8 mouse cellular contexts compared by ENCODE assay signal in genomic region chr2:127584436-127584858, GRCm38 (mm10). TPM values are rescaled to one million over a fixed set of nuclear protein-coding genes. Genes with fewer than 3 reads are reported as not detected.
DNase-seq lines count a peak whose midpoint lies in the region; ATAC-seq lines count a peak whose summit lies in the region.

No protein-coding gene starts in this region.

- no peak overlapping the region for H3K27ac ChIP-seq in forebrain, embryonic 14.5 days (ENCODE audit: low read depth, low read length)
- H3K27ac ChIP-seq in neural tube, embryonic 15.5 days (replicated peaks) = peak overlapping the region; percentile 48

- H3K4me1 ChIP-seq in forebrain, embryonic 14.5 days (ENCODE audit: control insufficient read depth, insufficient read depth, low read length) = peaks cover 20% of the 10 kb centered on the region
- peaks cover 37% of the 10 kb centered on the region for H3K4me1 ChIP-seq in neural tube, embryonic 15.5 days

- under 1% methylated on average over 24 of the region's 24 CpGs for WGBS in forebrain, embryonic 14.5 days
- 0% methylated on average over 24 of the region's 24 CpGs for WGBS in neural tube, embryonic 15.5 days

- intact Hi-C loops in heart, postnatal 14 days (cut with DNase I) = no loop called here

- peak; percentile 99 for DNase-seq in ES-CJ7 (ENCODE audit: low read depth, low spot score)
- peak; percentile 95 for DNase-seq in cerebellum, adult 11 months
- peak; percentile 97 for DNase-seq in forebrain, embryonic 14.5 days (ENCODE audit: low spot score)
- DNase-seq in heart, postnatal 14 days = peak; percentile 90 to 92
- peak; percentile 94 for DNase-seq in layer of hippocampus, adult 11-12 months (ENCODE audit: low spot score)
- DNase-seq in lung, adult 18-20 months = peak; percentile 95
- peak; percentile 91 for DNase-seq in testis, postnatal 14 days (ENCODE audit: low spot score)

- no peaks in the 10 kb centered on the region for H3K27me3 ChIP-seq in forebrain, embryonic 14.5 days (replicated peaks; ENCODE audit: control insufficient read depth, insufficient read depth, low read length)
- H3K27me3 ChIP-seq in neural tube, embryonic 15.5 days (replicated peaks) = no peaks in the 10 kb centered on the region

- H3K4me3 ChIP-seq in forebrain, embryonic 14.5 days (ENCODE audit: low read depth, low read length) = peak overlapping the region; percentile 62
- H3K4me3 ChIP-seq in neural tube, embryonic 15.5 days (replicated peaks) = peak overlapping the region; percentile 63

- H3K9me3 ChIP-seq in forebrain, embryonic 14.5 days (replicated peaks; ENCODE audit: control insufficient read depth, low read length) = no peaks in the 10 kb centered on the region
- no peaks in the 10 kb centered on the region for H3K9me3 ChIP-seq in neural tube, embryonic 15.5 days (replicated peaks)

- H3K36me3 ChIP-seq in forebrain, embryonic 14.5 days (ENCODE audit: control insufficient read depth, insufficient read depth, low read length) = peaks cover 7% of the 10 kb centered on the region
- peaks cover 13% of the 10 kb centered on the region for H3K36me3 ChIP-seq in neural tube, embryonic 15.5 days

- H3K4me2 ChIP-seq in forebrain, embryonic 14.5 days (ENCODE audit: low read length) = peak overlapping the region; percentile 92
- peak overlapping the region; percentile 88 for H3K4me2 ChIP-seq in neural tube, embryonic 15.5 days

- peak; percentile 88 for ATAC-seq in forebrain, embryonic 14.5 days
- ATAC-seq in neural tube, embryonic 15.5 days (ENCODE audit: low FRiP score) = peak; percentile 90

- H3K9ac ChIP-seq in forebrain, embryonic 14.5 days (ENCODE audit: low read length) = peak overlapping the region; percentile 77
- peak overlapping the region; percentile 76 for H3K9ac ChIP-seq in neural tube, embryonic 15.5 days (replicated peaks)

RNA-seq across cellular contexts. Expression of gene Zfp661, which starts 2.4 kb away (rescaled TPM):
- 9.1 and 9.4 TPM in 2 replicates for polyA plus RNA-seq in forebrain, embryonic 14.5 days (2014; fragmentation: Nextera tagmentation; extraction: Ambion mirVana)
- 1 to 10 TPM; 1.9 to 2.0 TPM for total RNA-seq in heart, postnatal 14 days (2021)
- 6.3 and 6.5 TPM in 2 replicates for polyA plus RNA-seq in neural tube, embryonic 15.5 days (2015; fragmentation: Nextera tagmentation; extraction: Ambion mirVana)

RNA-seq across cellular contexts. Expression of gene Mrps5, which starts 2.6 kb away (rescaled TPM):
- polyA plus RNA-seq in forebrain, embryonic 14.5 days (2014; fragmentation: Nextera tagmentation; extraction: Ambion mirVana) = 156 and 172 TPM in 2 replicates
- total RNA-seq in heart, postnatal 14 days (2021) = 100 to 1,000 TPM in 1 of 2 experiments, 10 to 100 TPM in 1; 99.6 to 104 TPM
- 141 and 147 TPM in 2 replicates for polyA plus RNA-seq in neural tube, embryonic 15.5 days (2015; fragmentation: Nextera tagmentation; extraction: Ambion mirVana)

RNA-seq across cellular contexts. Expression of gene Prom2, which starts 43.2 kb away (rescaled TPM):
- 0.04 TPM in 1 of 2 replicates, not detected in the other for polyA plus RNA-seq in forebrain, embryonic 14.5 days (2014; fragmentation: Nextera tagmentation; extraction: Ambion mirVana)
- not detected for total RNA-seq in heart, postnatal 14 days (2021)
- polyA plus RNA-seq in neural tube, embryonic 15.5 days (2015; fragmentation: Nextera tagmentation; extraction: Ambion mirVana) = 0.06 and 0.50 TPM in 2 replicates
